Mouse (Mus musculus) adrenal gland, postnatal 0 days (tissue): ENCODE data around the gene Gm8229. TPM values are rescaled to one million over a fixed set of nuclear protein-coding genes. Genes with fewer than 3 reads are reported as not detected.

Experiments used
- polyA plus RNA-seq: library from polyadenylated mRNA; unstranded; fragments of >200 nt; fragmentation: Nextera tagmentation; extraction: Ambion mirVana; gene quantifications from 2 replicates; pipeline ENCODE4 v1.2.1, GENCODE M21; 2015

Gene Gm8229
- polyA plus RNA-seq, result not detected in 2 replicates

DNA sequence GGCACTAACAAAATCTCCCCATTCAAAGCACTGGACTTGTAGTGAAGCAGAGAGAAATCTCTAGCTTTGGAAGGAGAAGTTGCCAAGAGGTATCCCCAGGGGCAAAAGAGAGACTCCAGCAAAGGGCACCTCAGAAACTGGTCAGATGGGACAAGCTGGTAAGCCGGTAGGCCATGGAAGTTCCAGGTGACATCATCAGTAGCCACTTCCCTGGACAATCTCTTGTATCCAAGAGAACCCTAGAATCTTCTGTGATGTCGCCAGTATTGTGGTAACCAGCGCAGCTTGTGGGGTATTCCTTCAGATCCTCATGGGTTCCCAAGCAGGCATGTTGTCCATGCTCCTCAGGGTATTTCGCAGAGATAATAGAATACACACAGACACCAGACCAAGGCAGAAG, at the start of gene Gm8229:
Gm8229 (plus strand) TSS at position 301 of the 400 bp plus-strand sequence.

DNA sequence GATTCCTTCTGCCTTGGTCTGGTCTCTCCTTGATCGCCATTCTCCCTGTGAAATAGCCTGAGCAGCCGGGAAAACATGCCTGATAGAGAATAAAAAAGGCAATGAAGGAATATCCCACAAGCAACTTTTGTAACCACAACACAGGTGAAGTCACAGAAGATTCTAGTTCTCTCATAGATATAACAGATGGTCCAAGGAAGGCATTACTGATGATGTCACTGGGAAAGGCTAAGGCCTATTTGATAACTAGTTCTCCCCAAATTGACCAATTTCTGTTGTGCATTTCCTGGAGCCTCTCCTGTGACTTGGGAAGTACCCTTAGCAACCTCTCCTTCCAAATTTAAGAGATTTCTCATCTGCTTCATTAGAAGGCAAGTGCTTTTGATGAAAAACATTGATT, 26.7 kb upstream of the Gm8229 start, which contains the start of gene Gm5930:
Gm5930 (minus strand) TSS at position 101 of the 400 bp plus-strand sequence.

GRCm38 (mm10) chr14:44410588-44410987, 45.4 kb downstream of the Gm8229 start, which contains the start of gene Gm3371:
Gm3371 (minus strand) TSS chr14:44410688.

Other genes starting within 250 kb of the Gm8229 start
- gene Gm3327, start 241.5 kb upstream of the Gm8229 start, polyA plus RNA-seq, result not detected in 2 replicates
- not detected in 2 replicates for gene Gm8212, start 167.7 kb upstream of the Gm8229 start, polyA plus RNA-seq
- not detected in 2 replicates for gene 4930503E14Rik, start 152.1 kb upstream of the Gm8229 start, polyA plus RNA-seq
- not detected in 2 replicates for gene Gm8220, start 79.8 kb upstream of the Gm8229 start, polyA plus RNA-seq
- not detected in 2 replicates for gene Gm5930, start 26.8 kb upstream of the Gm8229 start, polyA plus RNA-seq
- gene Gm3371, start 45.3 kb downstream of the Gm8229 start, polyA plus RNA-seq, result not detected in 2 replicates
- gene Gm8232, start 68.3 kb downstream of the Gm8229 start, polyA plus RNA-seq, result not detected in 2 replicates
- gene BC061237, start 127.1 kb downstream of the Gm8229 start, polyA plus RNA-seq, result not detected in 2 replicates
- gene Gm17093, start 152.9 kb downstream of the Gm8229 start, polyA plus RNA-seq, result not detected in 2 replicates
- gene Gm8247, start 217.8 kb downstream of the Gm8229 start, polyA plus RNA-seq, result not detected in 2 replicates